Mouse (Mus musculus) urinary bladder, postnatal 4 days (tissue): ENCODE data around the gene Snx7.
A peak's percentile ranks its signal among the peaks of the same experiment; 100 is the strongest.

Source experiments
- DNase-seq, 2 experiments: peaks; one replicate each; pipeline ENCODE4 v3.0.0; 2021 to 2022; ENCODE audit warnings: low spot score in 2 of 2

Gene Snx7

DNA sequence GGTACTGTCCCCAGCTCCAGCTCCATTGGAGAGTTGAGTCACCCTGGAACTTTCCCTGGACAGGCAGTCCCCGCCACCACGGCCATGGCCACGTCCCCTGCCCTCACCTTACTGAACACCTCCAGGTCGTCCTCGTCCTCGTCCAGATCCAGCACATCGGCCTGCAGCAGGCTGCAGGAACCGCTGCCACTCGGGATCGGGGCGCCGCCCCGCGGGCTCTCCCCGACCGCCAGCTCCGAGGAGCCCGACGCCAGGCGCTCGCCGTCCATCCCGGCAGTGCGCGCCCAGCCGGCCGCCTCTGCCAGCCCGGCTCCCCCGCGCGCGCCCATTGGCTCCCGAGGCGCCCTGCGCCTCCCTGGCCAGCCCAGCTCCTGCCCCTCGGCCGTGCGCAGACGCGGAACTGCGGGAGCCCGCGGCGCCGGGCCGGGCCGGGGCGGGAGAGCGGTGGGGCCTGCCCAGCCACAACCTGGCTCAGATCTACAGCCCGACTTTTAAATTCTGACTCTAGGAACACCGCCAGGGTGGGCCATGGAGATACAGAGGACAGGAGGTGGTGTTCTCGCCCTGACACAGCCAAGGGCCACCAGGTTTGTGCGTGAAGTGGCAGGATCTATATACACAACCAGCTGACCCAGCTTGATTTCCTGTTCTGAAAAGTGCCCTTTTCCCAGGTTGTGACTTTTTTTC lies at the start of gene Snx7:
Gene Snx7 (minus strand): TSS at position 300 of the 687 bp plus-strand sequence.
- peak; percentile 87 to 89 for DNase-seq

DNA sequence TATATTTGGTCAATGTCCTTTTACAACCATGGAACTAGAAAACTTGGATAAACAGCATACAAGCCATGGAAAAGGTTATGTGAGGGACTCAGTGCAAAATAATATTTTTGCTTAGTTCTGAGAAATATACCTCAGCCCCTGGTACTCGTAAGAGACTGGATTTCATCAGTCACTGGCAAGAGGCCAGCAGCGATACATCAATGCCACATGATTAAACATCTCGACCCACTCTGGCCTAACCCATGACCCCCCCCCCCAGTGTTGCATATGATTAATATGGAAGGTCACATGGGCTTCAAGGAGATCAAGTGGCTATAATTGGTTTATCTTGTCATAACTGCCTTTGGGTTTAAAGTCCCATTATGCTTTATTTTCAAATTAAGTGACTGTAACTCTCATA lies 46.7 kb upstream of the Snx7 start:
- no peak for DNase-seq

DNA sequence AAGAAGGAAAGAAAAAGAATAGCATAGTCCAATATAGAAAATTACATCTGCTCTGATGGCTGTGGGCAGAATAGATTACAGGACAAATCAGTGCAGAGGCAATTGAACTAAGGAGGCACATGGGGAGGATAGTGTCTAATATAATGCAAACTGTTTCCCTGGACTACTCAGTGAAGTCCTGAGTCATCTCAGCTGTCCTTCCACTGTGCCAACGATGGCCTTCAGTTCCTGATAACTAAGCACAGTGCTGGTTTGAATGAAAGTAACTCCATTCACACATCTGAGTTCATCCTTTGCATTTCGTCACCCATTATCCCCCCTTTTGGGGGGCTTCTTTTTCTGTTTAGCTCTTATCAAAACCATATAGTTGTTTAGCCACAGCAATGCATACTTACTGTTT lies 25.0 kb upstream of the Snx7 start:
- no peak for DNase-seq

DNA sequence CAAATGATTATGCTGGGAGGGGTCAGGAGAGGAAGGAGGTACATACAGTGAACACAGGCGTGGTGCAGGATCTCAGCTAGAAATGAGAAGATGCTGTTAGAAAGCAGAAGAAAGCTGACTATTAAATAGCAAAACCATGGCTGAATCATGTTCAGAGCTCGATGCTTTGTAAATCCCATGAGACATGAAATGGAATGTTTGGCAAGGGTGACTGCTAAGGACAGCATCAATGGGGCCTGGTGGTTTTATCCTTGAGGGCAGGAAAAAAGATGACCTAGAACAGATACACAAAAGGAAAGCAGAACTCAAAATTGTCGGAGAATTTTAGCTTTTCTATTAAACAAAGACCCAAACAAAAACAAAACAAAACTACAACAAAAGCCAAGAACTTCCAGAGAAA lies 6.7 kb upstream of the Snx7 start:
- DNase-seq, result no peak

DNA sequence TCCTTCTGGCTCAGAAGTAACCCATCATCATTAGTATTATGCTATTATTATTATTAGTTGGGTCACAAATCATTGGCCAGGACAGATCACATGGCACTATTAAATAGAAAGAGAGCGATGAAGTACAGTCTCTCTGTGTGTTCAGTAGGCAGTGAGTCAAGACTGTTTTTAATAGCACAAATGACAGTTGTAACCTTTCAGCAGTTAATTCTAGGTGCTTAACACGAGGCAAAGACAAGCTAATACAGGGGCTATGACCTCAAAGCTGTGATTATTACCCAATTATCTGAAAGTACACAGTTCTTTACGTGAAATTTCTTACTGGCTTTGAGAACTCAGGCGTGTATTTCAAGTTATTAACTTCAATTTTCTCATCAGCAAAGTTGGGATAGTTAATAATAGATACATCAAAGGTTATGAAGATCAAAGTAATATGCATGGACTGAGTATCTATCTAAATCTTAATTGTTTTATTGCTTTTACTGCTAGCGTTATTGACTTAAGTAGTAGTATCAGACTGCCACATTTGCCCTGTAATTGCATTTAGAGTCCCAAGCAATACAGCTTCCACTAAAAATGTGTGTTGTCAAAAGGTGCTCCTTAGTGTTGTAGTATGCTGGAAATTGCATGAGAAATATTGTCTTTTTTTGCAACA lies 4.6 kb upstream of the Snx7 start:
- DNase-seq, result no peak

DNA sequence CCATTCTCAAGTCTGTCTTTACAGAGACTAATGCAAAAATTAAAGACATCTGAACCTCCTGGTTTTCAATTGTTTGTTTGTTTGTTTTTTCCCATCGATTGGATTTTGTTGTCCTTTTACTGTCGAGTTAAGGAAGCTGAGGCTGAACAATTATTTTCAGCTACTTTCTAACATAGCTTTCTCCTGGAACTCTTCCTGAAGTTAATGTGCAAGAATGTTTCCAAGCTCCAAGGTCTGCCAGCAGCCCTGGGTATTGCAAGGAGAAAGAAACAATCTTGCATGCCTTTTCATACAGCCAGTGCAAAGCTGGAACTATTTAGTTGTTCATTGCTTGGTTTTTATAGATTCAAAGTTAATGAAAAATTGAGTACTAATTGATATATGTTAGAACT lies 584 bp upstream of the Snx7 start:
- DNase-seq, result no peak

DNA sequence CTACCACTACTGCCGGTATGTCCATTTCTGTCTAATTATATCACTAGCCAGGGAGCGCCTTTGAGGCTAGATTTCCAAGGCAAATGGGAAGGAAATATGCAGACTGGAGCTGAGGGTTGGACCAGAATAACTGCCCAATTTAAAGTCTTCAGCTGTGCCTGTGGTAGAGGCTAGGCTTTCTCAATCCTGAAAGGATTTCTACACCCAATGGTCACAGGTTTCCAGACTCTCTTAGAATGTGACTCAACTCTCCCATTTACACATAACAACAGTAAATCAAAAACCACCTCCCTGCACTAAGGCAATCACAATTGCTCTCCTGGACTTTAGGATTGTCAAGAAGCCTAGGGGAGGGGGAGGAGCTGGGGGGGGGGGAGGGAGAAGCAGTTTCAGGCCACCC lies 645 bp downstream of the Snx7 start:
- no peak for DNase-seq

DNA sequence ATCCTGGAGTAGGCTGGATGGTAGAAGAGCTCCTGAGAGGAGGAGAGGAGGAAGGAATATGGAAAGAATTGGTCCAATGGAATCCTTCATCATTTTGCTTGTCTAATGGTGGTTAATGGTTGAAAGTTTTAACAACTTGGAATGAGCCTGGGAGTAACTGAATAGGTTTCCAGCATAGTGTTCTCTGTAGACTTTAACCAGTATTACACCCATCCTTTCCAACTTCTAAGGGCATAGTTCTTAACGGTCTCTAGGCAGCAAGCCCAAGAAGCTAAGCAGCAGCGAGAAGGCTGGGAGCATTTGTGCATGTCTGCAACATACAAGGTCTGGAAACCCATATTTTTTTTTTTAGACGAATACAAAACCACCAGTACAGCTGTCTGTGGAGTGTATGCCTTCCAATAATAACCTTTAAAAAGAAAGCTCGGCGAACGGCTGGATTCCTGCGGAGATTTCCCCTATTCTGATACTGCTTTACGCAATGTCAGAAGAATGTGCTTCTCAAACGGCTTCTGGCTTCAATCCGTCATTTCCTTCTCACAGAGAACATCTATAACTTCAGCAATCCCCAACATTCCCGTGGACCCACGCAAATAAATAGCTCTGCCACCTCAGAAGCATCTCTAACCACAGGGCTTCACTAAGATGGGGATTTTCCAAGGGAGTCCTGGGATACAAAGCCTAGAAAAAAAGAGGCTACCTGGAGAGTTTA lies 1.9 kb downstream of the Snx7 start:
- no peak for DNase-seq

DNA sequence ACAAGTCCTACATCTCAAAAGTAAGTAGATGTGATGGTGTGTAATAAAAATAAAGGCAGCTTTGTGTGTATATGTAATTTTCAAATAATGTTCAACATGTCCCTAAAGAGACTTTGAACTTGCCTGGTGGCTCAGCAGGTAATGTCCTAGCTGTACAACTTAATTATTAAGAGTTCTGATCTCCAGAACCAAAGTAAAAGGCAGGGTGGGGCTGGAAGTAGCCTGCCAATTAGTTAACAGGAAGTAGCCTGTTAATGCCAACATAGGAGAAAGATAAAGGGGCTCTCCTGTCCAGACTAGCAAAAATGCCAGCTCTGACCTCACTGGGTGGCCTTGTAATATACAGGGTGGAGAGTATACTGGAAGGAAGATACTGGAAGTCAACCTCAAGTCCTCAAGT lies 3.1 kb downstream of the Snx7 start:
- DNase-seq, result no peak

DNA sequence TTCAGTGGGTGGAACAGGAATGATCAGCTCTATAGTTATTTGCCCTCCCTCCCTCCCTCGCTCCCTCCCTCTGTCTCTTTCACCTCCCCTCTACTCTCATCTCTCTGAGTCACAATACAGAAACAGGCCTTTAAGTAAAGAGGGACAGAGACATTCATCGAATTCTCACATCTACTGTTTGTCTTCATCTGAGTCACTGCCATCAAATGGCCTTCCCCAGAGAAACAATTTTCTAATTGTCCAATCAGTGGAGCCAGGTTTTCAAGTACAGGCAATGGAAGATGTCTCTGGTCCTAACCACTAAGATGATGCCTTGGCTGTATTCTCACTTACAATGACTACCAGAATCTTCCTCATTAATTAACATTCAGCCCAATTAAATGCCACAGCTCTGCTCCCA lies 5.8 kb downstream of the Snx7 start:
- no peak for DNase-seq

DNA sequence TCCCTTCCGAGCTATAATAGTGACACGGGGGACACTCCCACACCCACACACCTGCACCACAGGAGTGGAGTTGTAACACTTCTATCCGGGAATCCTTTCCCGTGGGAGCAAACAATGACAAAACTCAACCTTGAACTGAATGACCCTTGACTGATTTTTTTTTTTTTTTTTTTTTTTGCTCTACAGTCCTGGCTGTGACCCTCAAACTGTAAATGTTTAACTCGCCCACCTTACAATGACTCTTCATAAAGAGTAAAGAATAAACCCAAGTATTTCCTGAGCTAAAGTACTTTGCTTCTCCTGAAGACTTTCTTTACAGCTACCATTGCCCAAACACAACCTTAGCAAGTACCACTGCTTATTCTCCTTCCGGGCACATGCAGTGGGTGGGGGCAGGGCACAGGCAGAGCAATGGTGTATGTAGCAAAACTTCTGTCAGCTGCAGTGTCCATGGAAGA lies 6.7 kb downstream of the Snx7 start:
- no peak for DNase-seq

DNA sequence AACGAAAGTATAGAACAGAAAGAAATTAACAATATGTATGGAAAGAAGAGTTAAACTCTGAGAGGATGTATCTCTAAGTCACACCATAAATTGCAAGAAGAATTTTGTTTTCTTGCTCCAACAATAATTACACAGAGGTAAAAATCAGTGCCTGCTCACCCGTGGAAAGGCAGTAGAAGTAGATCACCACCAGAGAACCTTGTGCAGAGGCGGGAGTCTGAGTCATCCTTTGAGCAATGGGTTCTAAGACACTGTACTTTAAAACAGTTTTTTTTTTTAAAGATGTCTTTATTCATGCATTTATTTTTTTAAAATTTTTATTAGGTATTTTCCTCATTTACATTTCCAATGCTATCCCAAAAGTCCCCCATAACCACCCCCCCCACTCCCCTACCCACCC lies 9.7 kb downstream of the Snx7 start:
- no peak for DNase-seq

DNA sequence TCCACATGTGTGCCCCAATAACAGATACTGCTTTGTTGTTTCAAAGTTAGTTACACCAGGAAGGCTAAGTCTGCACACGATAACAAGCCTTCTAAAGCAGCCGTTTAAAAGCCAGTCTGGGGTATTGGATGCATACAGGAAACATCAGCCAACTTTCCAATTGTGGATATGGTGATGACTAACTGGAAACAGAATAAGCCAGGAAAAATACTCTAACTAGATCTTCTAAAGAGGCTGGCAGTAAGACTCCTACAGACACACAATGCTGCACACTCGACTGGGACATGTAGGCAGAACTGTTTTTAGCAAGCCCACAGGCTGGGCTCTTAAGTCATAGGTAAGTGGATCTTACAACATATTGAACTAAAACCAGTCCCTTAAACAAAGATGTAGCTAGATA lies 15.0 kb downstream of the Snx7 start:
- no peak for DNase-seq

DNA sequence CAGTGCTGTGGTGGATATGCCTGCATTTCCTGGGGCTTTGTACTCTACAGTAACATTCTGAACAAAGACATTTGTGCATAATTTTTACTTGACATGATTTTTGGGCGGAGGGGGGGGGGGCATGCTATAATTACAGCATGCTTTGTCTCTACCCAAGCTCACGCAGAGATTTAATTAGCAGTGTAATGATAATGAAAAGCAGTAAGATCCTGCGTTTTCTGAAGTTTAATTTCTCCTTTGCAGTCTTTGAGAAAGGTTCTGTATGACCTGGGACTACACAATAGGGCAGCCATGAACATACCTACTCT lies 16.7 kb downstream of the Snx7 start:
- no peak for DNase-seq

DNA sequence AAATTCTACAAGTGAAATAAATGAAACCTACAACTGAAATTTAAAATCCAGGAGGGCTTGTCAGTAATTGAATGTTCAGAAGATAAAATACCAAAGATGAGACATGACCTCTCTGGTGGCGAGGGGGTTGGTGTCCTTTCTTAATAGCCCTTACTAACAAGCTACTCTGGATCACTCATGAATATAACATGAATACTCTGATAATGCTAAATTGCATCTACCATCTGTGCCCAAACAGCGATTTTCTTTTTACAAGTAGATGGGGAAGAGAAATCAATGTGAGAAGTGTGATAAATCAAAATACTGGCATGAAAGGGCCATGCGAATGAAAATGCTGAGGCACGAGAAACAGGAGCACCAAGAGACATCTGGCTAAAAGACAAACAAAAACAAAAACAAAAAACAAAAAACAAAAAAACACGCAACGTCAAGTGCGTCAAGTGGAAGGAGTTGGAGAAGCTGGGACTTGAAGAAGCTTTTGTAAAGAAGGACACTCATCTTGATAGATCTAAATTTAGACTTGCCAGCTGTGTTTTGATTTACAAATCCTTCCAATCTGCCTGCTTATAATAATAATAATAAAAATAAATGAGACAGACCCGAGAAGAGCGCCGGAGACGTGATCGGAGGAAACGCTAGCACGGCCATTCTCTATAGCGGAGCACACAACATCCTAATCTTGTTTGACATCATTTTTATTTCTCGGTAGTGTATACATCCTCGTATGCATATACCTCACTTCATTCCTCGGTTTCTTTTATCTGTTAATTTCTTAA lies 17.3 kb downstream of the Snx7 start:
- no peak for DNase-seq

DNA sequence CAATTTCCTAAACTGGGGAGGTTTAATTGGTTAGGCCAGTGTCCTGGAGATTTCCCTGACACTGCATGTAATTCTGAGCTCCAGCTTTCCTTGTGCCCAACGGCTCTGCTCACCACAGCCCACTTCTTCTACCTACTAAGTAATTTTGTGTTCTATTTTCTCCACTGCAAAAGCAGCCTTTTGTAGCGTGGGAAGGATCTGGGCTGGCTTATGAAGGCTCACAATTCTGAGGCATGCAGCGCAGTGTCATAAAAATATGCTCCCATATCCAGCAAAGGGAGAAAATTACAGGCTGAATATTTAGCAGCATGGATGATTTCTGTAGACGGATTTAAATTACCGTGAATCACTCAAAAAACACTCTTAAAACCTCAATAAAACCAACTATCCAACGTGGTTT lies 19.9 kb downstream of the Snx7 start:
- no peak for DNase-seq

DNA sequence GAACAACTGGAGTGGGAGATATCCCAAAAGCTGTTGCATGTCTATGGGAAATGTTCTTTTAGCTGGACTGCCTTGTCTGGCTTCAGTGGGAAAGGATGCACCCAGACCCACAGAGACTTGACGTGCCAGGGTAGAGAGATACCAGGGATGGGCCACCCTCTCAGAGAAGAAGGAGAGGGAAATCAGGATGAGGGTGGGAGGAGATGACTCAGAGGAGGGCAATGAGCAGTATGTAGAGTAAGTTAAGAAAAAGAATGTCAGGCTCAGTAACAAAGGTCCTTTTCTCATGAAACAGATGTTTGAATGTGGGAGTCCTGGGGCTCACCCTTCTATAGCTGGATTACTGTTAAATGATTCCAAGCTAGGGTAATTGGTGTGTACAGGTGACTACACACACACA lies 26.1 kb downstream of the Snx7 start:
- no peak for DNase-seq

DNA sequence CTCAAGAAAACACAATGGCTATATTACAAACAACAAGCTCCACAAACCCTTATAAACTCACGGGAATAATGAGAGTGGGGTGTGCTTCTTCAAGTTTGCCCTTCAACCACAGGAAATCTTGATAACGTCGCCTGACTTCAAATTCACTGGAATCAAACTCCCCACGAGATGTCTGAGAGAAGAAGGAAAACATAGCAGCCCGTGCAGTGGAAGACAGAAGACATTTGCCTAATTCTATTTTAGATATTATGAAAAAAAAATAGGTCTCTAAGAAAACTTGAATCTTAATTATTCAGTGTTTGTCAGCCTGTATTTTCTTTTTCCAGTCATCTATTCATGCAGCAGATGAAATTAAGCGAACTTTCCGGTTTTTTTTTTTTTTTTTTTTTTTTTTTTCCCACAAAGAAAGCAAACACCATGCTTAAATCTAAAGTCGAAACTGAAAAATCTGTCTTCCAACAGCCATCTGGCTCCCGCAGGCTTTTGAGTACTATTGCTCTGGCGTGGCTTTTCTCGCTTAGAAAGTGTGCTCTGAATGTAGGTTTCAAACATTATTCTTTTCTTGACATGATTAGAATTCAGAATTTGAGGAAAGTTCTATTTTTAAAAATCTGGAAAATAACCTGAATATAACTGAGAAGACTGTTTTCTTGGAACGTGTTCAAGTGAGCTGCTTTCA lies 28.7 kb downstream of the Snx7 start:
- no peak for DNase-seq

DNA sequence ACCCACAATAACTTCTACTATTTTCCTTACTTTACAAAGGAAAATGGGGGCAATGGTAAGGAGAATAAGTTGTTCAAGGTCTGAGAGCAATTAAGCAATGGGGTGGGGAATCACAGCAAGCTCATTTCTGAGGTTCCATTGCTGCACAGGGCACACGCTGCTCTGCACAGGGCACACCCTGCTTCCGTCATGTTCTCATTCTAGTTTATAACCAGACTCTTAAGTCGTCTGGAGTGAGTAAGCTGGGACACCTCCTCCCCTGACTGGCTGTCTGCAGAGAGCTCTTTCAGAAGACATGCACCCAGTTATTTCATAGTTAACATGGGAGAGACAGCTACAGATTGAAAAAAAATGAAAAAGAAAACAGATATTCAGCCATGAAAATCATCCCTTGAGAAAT lies 30.7 kb downstream of the Snx7 start:
- no peak for DNase-seq

DNA sequence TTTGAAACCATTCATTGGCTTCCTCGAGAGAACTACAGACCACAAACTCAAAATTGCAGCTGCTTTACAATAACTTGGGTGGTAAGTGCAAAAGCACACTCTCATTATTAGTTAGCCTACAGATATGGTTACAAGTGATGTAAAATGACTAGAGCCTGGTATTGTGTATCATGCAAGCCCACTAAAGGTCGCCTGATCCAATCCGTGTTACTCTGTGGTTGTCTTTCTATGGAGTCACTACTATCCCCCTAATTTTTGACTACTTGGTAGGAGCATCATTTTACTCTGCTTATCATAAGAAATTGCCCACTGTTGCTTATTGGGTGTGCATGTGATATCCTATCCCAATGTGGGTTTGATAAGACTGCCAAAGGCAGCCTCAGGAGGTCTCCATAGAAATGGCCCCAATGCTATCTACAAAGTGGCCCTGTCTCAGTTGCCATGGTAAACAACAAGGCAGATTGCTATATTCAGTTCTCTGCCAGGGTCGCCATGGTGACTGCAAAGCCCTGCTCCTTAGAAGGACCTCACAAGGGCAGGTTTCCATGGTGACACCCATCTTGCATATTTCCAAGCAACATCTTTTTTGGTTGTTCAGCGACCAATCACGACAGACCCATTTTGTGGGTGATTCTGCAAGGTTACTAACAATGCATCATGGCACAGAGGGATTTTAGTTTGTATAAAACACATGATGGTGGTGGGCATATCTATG lies 42.1 kb downstream of the Snx7 start:
- DNase-seq, result no peak

DNA sequence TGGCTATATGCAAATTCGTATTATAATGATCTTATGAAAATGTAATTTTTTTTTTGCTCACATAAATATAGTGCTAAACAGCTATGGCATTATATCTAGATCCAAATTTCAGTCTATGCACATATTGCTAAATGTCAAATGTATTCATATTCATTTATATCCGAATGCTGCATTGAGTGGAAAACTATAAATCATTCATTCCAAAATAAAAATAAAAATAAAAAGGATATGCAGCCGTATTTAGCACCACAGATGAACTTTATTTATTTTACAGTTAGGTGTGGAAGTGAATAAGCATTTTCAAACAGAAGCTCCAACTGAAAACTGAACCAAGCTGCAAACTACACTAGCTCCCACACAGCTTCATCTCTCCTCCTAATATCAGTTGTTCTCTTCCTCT lies 45.5 kb downstream of the Snx7 start:
- no peak for DNase-seq
